Mouse (Mus musculus) bone marrow, adult 2 months (tissue): ENCODE measurements around the gene Psmb8. TPM values are rescaled to one million over a fixed set of nuclear protein-coding genes. Genes with fewer than 3 reads are reported as not detected.
A peak's percentile ranks its signal among the peaks of the same experiment; 100 is the strongest.

Experiments
- H3K27ac ChIP-seq: fragments of 200-500 bp; 2 replicates; pipeline ENCODE4 v1.5.1; 2012; ENCODE audit warnings: low read depth, mild to moderate bottlenecking, control low read depth, inconsistent platforms, low read length; ENCODE audit not compliant: control insufficient read depth, poor library complexity, insufficient read depth
- H3K4me1 ChIP-seq: fragments of 200-500 bp; 2 replicates; pipeline ENCODE4 v1.6.1; 2011; ENCODE audit warnings: low read length; ENCODE audit not compliant: control insufficient read depth, insufficient read depth
- H3K4me3 ChIP-seq: fragments of 200-500 bp; replicated peaks from 2 replicates; pipeline ENCODE3; 2011; ENCODE audit warnings: mild to moderate bottlenecking, low read depth, low read length, control low read depth; ENCODE audit not compliant: control insufficient read depth
- CTCF ChIP-seq: fragments of 200-500 bp; IDR thresholded peaks from 2 replicates; pipeline ENCODE4 v1.5.1; 2011; ENCODE audit warnings: low read length, control low read depth; ENCODE audit not compliant: control insufficient read depth, insufficient read depth
- POLR2A ChIP-seq: fragments of 200-500 bp; IDR thresholded peaks from 2 replicates; pipeline ENCODE4 v1.6.1; 2011; ENCODE audit warnings: low read depth, mild to moderate bottlenecking, control low read depth, low read length, borderline replicate concordance; ENCODE audit not compliant: control insufficient read depth
- WGBS: fragments of 180-500 bp; shearing (Covaris S2); methylation state at CpG from one replicate; pipeline ENCODE4 v1.1.7; 2018; 5-methylcytosine and 5-hydroxymethylcytosine counted together
- polyA plus RNA-seq: library from polyadenylated mRNA; stranded (reverse); fragments of >200 nt; gene quantifications from 2 replicates; pipeline ENCODE4 v1.2.4, GENCODE M21; 2011; ENCODE audit warnings: low replicate concordance; ENCODE audit not compliant: missing spikeins, insufficient read depth, insufficient read length

The Psmb8 gene
- polyA plus RNA-seq, 1 experiment: 68.8 TPM

DNA sequence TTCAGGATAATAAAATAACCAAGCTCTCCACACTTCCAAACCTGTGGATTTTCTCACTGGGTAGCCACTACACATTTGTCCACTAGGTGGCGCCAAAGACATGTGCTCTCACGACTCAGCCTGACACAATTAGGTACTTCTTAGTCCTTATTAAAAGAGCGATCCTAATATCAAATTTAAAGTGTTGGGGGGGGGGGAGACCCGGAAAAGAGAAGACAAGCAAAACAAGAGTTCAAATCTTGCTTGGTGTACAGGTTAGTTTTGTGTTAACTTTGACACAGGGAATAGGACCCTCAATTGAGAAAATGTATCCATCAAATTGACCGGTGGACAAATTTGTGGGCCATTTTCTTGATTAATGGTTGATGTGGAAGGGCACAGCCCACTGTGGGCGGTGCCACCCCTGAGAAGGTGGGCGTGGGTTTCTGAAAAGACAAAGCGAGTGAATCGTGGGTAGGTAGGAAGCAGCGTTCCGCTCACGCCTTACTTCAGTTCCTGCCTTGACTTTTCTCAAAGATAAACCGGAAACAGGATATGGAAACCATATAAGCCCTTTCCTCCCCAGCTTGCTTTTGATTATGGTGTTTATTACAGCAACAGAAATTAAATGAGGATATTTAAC lies 26.5 kb upstream of the Psmb8 start:
- TF ChIP-seq CTCF: peak; percentile 82
- no peak for TF ChIP-seq POLR2A
- peaks cover 2% of the 10 kb centered on the region; the same call in 1 of the 2 replicates for H3K4me1 ChIP-seq
- H3K27ac ChIP-seq: peak overlapping the region; percentile 30; the same call in 1 of the 2 replicates
- peak overlapping the region; percentile 56 for H3K4me3 ChIP-seq
- WGBS: under 1% methylated on average over 13 of the region's 13 CpGs

DNA sequence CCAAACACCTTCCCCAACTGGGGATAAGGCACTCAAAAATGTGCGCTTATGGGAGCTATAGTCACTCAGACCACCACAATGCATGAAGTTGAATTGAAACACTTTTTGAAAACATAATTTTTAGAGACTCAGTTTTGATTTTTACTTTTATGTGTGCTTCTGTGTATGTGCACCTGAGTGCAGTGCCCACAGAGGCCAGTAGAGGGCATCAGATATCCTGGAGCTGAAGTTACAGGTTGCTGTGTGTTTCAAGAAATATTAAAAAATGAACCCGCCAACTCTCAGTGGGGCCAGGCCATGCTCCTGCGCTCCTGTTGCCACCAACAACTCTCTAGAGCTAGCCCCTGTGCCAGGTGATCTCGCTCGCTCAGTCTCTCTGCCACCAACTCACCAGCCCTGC lies 25.0 kb upstream of the Psmb8 start:
- Histone ChIP-seq H3K4me3 (no peak overlapping the region), H3K27ac (no peak overlapping the region), H3K4me1 (peaks cover 2% of the 10 kb centered on the region; the same call in 1 of the 2 replicates)
- TF ChIP-seq POLR2A: no peak
- TF ChIP-seq CTCF: 0 out of 2 replicates have a peak, but pooled peaks have one; percentile 24
- 96% methylated on average over 5 of the region's 5 CpGs for WGBS

DNA sequence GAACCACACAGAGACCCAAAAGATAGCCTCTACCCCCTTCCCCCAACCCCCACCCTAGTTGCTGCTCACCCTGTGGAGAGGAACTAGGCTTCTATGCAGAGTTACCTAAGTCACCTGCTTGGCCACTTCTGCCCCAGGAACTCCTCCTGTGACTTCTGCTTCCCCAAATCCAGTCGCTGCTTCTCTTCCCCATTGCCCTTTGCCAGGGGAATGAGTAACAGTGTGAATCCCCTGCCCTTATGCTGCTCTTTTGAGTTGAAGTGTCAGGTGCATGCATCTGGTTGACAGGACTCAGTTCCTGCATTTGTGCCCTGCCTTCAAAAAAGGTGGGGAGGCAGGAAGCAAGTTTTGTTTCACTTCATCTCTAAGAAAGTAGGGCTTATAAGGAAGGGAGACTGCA lies 23.4 kb upstream of the Psmb8 start:
- H3K27ac ChIP-seq: peak overlapping the region; percentile 43; the same call in 1 of the 2 replicates
- H3K4me1 ChIP-seq: peaks cover 2% of the 10 kb centered on the region; the same call in 1 of the 2 replicates
- no peak for TF ChIP-seq POLR2A
- TF ChIP-seq CTCF: no peak
- H3K4me3 ChIP-seq: no peak overlapping the region
- WGBS: 5% methylated on average over 1 of the region's 1 CpGs

DNA sequence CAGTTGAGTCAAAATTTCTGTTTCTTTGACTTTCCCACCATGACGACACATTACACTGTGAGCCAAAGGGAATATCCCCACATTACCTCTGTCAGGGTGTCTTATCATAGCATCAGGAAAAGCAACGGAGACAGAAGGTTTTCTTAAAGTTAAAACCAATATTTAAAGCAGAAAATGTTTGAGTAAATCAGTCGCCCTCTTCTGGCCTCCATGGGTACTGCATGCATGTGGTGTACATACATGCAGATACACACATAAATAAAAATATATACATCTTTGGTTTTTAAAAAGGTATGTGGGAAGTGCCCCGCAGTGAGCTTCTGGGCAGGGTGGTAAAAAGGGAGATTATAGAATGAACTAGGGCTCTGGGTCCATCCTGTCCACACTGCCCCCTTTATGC lies 20.3 kb upstream of the Psmb8 start:
- H3K27ac ChIP-seq: no peak overlapping the region
- H3K4me3 ChIP-seq: no peak overlapping the region
- 77% methylated on average over 4 of the region's 4 CpGs for WGBS
- H3K4me1 ChIP-seq: peaks cover 2% of the 10 kb centered on the region; the same call in 1 of the 2 replicates
- no peak for TF ChIP-seq CTCF
- no peak for TF ChIP-seq POLR2A

DNA sequence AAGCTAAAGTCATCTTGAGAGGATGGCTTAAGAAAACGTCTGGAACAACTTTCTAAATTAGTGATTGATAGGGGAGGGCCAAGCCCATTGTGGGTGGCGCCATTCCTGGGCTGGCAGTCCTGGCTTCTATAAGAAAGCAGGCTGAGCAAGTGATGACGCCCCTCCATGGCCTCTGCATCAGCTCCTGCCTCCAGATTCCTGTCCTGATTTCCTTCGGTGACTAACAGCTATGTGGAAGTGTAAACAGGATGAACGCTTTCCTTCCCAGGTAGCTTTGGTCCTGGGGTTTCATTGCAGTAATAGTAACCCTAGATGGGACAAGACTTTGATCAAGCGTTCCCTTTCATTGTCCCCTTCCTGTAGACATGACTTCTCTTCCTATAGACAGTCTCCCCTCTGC lies 18.5 kb upstream of the Psmb8 start:
- H3K27ac ChIP-seq: no peak overlapping the region
- H3K4me3 ChIP-seq: no peak overlapping the region
- WGBS: 75% methylated on average over 6 of the region's 6 CpGs
- H3K4me1 ChIP-seq: peaks cover 2% of the 10 kb centered on the region; the same call in 1 of the 2 replicates
- TF ChIP-seq CTCF (no peak), POLR2A (no peak)

DNA sequence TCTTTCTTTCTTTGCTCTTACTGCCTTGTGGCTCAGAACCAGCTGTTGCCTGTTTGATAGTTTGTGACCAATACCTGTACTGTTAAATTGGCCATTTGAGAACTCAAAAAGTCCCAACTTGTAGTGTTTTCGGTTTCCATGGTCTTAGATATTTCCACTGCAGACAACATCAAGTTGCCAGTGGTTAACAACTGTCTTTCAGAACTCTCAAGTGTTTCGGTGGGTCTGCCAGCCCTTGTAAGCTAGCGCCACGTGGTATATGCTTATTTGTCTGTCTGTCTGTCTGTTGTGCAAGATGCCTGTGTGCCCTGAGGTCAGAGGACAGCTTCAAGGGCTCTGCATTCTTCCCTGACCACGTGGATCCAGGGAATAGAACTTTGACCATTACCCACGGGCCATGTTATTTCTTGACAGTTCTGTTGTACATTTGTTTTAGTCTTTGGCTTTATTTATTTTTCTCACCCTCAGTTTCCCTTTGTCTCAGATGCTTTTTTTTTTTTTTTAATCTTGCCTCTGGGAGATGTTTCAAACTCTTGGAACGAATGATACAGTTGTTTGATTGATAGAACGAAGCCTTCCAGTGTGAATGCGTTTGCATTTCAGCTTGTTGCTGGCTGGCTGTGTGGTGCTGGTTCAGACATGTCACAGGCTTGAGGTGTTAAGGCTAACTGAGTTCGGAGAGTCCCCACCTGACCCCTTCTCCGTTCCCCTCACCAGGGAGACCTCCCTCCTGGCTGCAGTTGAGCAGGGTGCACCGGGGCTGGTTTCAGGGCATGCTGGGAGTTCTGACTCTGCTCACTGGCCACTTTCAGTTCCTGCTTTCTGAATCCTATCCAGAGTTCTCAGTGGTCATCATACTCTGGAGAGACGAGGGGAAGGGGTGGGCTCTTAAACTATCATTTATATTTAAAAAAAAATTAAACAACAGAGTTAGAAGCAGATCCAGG lies 17.3 kb upstream of the Psmb8 start:
- 54% methylated on average over 13 of the region's 13 CpGs for WGBS
- no peaks in the 10 kb centered on the region; the same call in 1 of the 2 replicates for H3K4me1 ChIP-seq
- no peak overlapping the region for H3K27ac ChIP-seq
- no peak for TF ChIP-seq CTCF
- TF ChIP-seq POLR2A: no peak
- no peak overlapping the region for H3K4me3 ChIP-seq

DNA sequence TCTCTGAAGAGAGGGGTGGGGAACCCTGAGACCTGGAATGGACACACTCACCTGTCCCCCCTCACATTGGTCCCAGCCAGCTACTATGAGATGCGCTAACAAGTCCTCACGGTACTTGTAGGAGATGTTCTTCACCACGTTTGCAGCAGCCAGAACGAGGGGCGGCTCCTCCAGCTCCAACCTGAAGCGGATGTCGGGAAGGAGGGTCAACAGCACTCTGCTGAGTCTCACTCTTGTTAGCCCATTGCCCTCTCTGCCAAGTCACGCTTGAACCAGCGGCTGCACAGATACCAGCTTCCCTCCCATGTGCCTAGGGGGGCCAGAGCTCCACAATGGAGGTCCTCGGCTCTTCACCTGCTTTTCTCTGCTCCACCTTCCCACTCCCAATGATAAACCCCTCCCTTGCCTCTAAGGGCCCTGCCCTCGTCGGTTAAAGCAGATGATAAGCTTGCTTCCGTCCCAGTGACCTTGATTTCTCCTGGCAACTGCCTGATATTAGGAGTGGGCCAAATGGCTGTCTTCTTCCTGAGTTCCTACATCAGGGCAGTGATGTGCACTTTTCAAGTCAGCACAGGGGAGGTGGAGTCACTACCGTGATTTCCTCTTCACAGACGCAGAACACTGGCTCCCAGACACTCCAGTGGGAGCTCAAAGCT lies 13.8 kb upstream of the Psmb8 start:
- H3K27ac ChIP-seq: no peak overlapping the region
- no peak overlapping the region for H3K4me3 ChIP-seq
- peaks cover 2% of the 10 kb centered on the region for H3K4me1 ChIP-seq
- TF ChIP-seq CTCF (no peak), POLR2A (no peak)
- 76% methylated on average over 15 of the region's 15 CpGs for WGBS

DNA sequence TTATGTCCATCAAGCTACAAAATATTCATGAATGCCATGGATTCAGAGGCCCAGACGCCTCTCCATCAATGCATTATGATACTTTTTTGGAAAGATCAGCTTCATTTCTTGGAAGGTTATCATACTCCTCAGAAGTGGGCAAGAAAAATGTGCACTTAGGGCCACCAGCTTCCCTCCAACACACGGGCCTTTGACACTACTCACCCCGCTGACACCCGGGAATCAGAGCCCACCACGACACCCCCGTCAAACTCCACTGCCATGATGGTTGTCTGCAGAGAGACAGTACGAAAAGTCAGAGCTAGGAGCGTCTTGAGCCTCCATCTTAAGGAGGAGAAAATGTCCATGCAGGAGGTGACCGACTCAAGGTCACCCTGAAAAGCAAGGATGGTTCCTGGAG lies 12.0 kb upstream of the Psmb8 start:
- 74% methylated on average over 9 of the region's 9 CpGs for WGBS

More for the DNA sequence above, 12.0 kb upstream of the Psmb8 start:
- TF ChIP-seq CTCF (no peak), POLR2A (no peak)
- Histone ChIP-seq H3K4me1 (peaks cover 2% of the 10 kb centered on the region), H3K4me3 (no peak overlapping the region), H3K27ac (no peak overlapping the region)
